Mouse (Mus musculus) cerebellum, adult 9-11 months (tissue): ENCODE measurements around the gene Gja5.

Experiments
- DNase-seq: peaks from one replicate; pipeline ENCODE4 v3.0.0; 2022

Gja5 gene

DNA sequence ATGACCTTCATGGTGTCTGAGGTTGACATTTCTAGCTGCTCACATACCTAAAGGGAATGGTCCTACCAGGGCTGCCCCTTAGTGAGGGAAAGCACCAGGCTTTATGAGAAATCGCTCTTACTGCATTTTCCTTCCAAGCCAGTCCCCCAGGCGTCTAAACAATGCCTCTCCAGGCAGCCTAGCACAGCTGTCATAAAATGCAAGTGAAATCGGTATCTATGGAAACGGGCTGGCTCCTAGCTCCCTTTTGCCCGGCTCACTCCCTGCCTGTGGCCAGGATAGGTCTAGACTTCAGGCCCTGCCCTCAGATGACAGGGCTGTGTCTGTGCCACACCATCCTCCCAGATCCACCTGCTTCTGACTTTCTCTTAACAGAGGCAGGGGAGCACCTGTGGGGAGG is 33.1 kb downstream of the Gja5 start:
- DNase-seq: no peak

- peak; percentile 86 for DNase-seq
These were observed 34.2 kb downstream of the Gja5 start for GRCm38 (mm10) chr3:96938738-96939137.

DNA sequence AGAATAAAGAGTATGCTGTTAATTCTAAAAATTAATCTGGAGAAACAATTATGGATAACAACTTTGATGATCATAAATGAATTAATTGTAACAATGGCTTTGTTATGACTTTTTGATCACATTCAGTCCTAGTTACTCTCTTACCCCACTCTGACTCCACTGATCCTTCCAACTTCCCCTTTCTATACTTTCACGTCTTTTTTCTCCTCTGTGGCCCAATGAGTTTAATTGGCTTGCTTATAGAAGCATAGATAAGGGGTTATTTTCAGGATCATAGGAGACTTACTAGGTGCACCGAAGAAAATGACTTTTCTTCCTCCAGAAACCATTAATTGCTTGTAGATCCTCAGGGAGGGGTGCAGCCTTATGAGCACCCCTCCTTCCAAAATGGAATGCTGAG is 38.2 kb downstream of the Gja5 start:
- no peak for DNase-seq

DNA sequence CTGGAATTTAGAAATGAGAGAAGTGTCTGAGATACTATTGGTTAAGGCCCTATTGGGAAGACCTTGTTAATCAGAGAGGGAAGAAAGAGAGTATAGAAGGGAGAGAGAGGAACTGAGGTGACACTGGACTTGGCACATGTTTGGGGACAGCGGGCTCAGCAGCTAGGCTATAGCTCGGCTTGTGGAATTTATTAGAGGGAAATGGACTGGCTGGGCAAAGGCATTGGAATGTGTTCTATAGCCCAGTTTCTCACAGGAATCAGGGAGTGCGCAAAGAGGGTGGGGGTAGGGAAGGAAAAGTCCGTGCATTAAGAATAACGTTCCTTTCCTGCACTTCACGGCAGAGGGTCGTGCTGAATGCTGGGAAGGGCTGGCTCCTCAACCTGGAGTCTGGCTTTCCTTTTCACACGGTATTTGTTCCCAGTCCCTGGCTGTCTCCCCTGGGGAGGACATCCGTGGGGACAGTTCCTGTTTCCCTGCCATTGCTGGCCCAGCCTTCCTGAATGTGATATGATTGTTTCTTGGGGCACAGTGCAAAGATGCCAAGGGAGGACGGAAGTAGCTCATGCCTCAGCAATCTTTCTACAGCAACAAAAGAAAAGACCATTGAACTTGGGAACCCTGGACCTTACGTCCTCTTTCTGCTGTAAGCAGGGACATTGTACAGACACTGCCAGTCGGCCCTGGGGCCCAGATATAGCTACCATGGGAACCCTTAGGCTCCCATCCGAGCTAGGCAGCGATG is 49.2 kb downstream of the Gja5 start:
- DNase-seq: no peak

- DNase-seq: no peak
These were observed 56.1 kb downstream of the Gja5 start for GRCm38 (mm10) chr3:96960597-96960996.

DNA sequence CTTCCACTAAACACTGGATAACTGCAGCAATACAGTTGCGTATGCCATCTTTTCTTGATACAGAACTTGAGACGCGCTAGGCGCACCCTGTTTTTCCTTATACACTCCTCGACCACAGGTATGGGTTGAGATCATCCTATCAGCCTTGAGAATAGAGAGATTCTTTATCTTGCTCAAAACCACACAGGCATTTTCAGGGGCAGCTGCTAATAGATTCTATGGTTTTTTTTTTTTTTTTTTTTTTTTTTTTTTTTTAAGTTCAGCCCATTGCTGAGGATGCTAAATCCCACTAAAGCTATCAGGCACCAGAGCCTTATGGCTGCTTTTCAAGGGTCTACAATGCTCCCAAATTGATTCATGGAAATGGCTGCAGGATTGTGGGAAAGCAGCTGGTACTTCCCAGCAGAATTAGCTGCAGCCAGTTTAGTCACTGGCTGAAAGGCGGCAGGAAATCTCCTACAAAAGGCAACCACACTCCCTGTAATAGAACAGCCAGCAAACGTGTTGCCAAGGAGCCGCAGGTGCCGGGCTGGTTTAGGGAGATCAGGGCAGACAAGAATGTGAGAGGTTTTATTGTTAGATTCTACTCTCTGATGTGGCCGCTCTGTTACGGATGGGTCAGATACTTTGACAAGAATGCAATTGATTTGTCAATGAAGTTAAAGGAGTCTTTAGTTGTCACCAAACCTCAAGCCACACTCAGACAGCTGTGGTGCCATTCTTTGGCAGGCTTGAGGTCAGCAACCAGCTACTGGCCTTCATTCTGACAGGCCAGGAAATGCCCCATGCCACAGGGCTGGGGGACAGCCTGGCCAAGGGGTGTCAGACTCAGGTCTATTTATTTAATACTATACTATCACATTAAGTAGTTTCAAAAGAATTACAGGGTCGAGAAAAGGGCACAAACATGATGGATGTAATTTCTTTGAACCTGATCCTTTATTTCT is 58.9 kb downstream of the Gja5 start:
- no peak for DNase-seq

GRCm38 (mm10) chr3:96970986-96971385 is 66.5 kb downstream of the Gja5 start:
- no peak for DNase-seq

- DNase-seq: no peak
These were observed 70.0 kb downstream of the Gja5 start for GRCm38 (mm10) chr3:96974467-96974866.

GRCm38 (mm10) chr3:96975628-96976027 is 71.1 kb downstream of the Gja5 start:
- no peak for DNase-seq

GRCm38 (mm10) chr3:96977507-96977906 is 73.0 kb downstream of the Gja5 start:
- no peak for DNase-seq

GRCm38 (mm10) chr3:96978469-96978868 is 74.0 kb downstream of the Gja5 start:
- DNase-seq: no peak

GRCm38 (mm10) chr3:96979020-96979419 is 74.5 kb downstream of the Gja5 start:
- no peak for DNase-seq

- no peak for DNase-seq
These were observed 77.3 kb downstream of the Gja5 start for GRCm38 (mm10) chr3:96981833-96982232.

GRCm38 (mm10) chr3:96982666-96983065 is 78.2 kb downstream of the Gja5 start:
- DNase-seq: peak; percentile 87

- no peak for DNase-seq
These were observed 88.0 kb downstream of the Gja5 start for GRCm38 (mm10) chr3:96992526-96992925.

DNA sequence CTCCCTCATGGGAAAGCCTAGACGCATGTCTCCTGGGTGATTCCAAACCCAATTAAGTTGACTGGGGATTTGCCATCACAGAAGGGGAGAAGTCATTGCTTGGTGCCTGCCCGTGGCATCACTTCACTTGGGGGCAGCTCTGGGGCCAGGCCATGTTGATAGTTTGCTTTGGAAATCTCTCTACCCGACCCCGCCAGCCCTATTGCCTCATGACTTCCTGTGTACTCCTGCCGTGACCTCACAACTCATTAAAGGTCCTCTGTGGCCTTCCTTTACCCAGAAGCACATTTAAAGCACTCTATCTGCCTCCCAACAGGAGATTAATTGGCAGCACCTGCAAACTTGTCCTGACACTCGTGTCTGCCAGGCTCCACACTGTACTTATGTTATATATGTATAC is 93.3 kb downstream of the Gja5 start:
- DNase-seq: no peak

DNA sequence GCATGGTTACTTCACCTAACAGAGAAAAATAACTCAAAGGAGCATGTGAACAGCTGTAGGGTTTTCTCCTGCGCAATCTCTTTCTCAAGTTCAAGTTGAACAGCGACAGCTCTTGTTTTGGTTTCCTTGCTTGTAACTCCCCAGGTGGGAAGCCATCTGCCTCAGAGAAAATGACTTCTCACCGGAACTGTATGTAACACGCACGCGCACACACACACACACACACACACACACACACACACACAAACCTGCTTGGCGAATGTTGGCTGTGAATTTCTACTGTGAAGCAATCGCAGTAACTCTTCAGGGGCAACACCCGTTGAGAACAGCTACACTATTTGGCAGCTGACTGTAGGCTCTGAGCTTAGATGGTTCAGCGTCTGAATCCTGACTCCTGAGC is 98.6 kb downstream of the Gja5 start:
- DNase-seq: peak; percentile 72

DNA sequence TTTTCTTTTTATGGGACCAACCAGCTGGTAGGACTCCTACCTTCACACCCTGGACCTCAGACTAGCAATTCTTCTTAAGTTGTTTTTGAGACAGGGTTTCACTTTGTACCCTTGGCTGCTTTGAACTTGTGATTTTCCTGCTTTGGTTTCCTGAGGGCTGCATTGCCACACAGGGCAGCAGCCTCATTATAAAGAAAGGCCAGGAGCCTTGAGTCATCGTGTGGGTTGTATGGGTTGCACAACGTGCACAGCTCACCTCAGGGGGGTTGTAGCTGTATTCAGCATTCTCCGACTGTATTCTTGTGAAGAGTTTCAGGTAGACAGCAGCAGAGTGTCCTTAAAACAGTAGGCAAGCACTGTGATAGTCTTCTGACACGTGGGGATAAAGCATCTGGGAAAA is 100.0 kb downstream of the Gja5 start:
- DNase-seq: no peak

DNA sequence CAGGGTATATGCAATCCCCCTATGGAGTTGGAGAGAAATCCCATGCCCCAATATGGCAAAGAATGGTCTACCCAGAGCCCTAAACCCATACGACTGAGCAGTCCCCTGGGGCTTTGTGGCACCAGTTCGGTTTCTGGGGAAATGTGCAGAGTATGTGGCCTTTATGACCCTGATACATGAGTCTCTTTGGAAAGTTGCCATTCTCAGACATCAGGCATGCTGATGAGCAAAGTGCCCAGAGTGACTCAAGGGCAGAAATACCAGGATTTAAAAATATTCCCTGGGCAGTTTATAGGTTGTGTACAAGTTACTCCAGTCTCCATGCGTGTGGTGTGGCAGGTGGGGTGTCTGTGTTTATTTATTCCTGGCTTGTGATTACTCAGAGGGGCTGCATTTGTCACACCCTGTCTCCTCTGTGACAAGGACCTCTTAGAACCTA is 102.5 kb downstream of the Gja5 start:
- DNase-seq: no peak

GRCm38 (mm10) chr3:97025226-97025625 is 120.7 kb downstream of the Gja5 start:
- DNase-seq: no peak

DNA sequence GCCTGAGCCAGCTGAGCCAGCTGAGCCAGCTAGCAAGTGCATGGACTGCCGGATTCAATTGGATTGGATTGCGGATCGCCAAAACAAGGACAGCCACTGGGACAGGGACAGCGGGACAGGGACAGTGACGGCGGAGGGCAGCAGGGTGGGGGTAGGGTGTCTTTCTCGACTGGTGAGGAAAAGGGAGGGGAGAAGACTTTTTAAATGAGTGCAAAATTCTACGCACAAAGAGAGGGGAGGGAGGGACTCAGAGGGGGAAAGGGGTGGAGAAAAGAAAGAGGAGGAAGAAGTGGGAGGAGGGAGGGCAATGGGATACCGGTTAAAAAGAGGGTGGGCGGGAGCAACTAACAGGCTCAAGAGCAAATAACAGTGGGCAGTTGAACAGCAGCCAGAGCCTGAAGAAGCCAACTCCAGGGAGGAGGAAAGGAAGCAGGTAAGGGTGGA is 127.6 kb downstream of the Gja5 start:
- no peak for DNase-seq

- no peak for DNase-seq
These were observed 131.1 kb downstream of the Gja5 start for GRCm38 (mm10) chr3:97035558-97035957.

DNA sequence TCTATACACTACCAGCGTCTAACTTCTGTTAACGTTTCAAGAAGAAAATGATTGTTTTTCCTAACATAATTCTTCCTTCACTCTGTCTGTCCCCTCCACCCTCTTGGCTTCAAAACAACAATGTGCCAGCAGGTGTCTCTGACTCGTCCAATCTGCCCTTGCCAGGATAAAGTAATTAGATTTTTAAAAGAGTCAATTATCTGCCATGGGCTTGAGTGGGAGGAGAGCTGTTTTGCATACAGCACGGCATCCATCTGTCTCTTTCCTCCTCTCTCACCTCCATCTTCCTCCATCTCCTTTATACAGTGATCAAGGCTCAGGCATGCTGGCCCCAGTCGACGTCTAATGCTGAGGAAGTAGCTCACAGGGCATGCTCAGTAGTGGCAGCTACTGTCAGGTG is 132.6 kb downstream of the Gja5 start:
- no peak for DNase-seq

GRCm38 (mm10) chr3:97039721-97040120 is 135.2 kb downstream of the Gja5 start:
- DNase-seq: no peak
